Mouse (Mus musculus) cerebellum, adult 2 months (tissue): Measurements from ENCODE around the gene Baiap2l1.

Experiments used
- CTCF ChIP-seq: fragments of 200-500 bp; IDR thresholded peaks from 2 replicates; pipeline ENCODE4 v1.5.1; 2011; ENCODE audit warnings: low read depth, mild to moderate bottlenecking, control low read depth, low read length, moderate library complexity, borderline replicate concordance; ENCODE audit not compliant: insufficient read depth
- POLR2A ChIP-seq: fragments of 200-500 bp; IDR thresholded peaks from 2 replicates; pipeline ENCODE4 v1.6.1; 2011; ENCODE audit warnings: low read length, control low read depth, borderline replicate concordance; ENCODE audit not compliant: insufficient read depth

DNA sequence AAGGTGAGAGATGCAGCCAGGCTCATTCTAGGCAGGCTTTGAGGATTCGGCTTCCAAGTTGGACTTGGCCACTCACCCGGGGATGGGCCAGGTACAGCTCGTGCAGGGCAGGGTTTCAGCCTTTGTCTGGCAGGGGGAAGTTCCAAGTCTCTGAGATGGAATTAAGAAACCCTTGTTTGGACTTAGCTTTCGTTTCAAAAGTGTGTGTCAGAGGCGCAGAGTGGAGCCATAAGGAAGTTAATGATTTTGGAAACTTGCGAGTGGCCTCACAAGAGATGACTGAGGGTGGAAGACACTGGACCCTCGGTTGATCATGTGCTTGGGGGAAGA lies 101.4 kb downstream of the Baiap2l1 start:
- TF ChIP-seq CTCF (no peak), POLR2A (no peak)
